Mouse (Mus musculus) ES-E14 (cell line): Measurements from ENCODE around the gene Nr1d2.
A peak's percentile ranks its signal among the peaks of the same experiment; 100 is the strongest.

Source experiments
- HCFC1 ChIP-seq: IDR thresholded peaks from 2 replicates; pipeline ENCODE4 v1.6.1; 2012; ENCODE audit warnings: low read length, inconsistent platforms, borderline replicate concordance; ENCODE audit not compliant: insufficient read depth
- ZC3H11A ChIP-seq: IDR thresholded peaks from 2 replicates; pipeline ENCODE4 v1.6.1; 2012; ENCODE audit warnings: low read depth, mild to moderate bottlenecking, inconsistent platforms, low read length, borderline replicate concordance
- ZNF384 ChIP-seq: IDR thresholded peaks from 2 replicates; pipeline ENCODE4 v1.6.1; 2012; ENCODE audit warnings: low read depth, low read length, inconsistent platforms

DNA sequence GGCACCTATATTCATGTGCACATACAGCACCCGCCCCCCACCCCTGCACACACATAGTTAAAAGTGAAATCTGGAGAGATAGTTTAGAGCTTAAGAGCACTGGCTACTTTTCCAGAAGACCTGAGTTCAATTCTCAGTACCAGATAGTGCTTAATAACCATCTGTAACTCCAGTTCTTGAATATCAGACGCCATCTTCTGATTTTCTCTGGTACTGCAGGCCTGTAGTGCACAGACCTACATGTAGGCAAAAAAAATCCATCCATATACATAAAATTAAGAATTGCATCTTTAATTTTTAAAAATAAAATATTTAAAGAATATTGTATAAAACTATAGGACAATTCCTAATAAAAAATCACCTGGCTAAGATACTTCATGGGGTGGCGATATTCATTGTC, 22.3 kb upstream of the Nr1d2 start:
- TF ChIP-seq ZC3H11A (no peak), HCFC1 (no peak), ZNF384 (0 out of 2 replicates have a peak, but pooled peaks have one; percentile 13)
